Mouse (Mus musculus): ENCODE results near the gene Glt1d1. TPM values are rescaled to one million over a fixed set of nuclear protein-coding genes. Genes with fewer than 3 reads are reported as not detected.

Glt1d1 gene
- polyA plus RNA-seq, 1 experiment = not detected

GRCm38 (mm10) chr5:127641185-127641958 is 9.3 kb downstream of the Glt1d1 start:
- TF ChIP-seq POLR2A (IDR thresholded peaks at IDR 0.05; ENCODE audit: borderline replicate concordance, low read depth, low read length) (no peak), CTCF (IDR thresholded peaks at IDR 0.05; ENCODE audit: low read depth, low read length) (no peak)
- no peak overlapping the region for H3K27ac ChIP-seq (ENCODE audit: insufficient read depth, low read depth, low read length)
- no peaks in the 10 kb centered on the region for H3K4me1 ChIP-seq (ENCODE audit: control insufficient read depth, insufficient read depth, low read length)
- no peak overlapping the region for H3K4me3 ChIP-seq (ENCODE audit: insufficient read depth, low read length)

- TF ChIP-seq POLR2A (IDR thresholded peaks at IDR 0.05; ENCODE audit: borderline replicate concordance, low read depth, low read length) (no peak), CTCF (IDR thresholded peaks at IDR 0.05; ENCODE audit: low read depth, low read length) (no peak)
- Histone ChIP-seq H3K27ac (ENCODE audit: insufficient read depth, low read depth, low read length) (no peak overlapping the region), H3K4me3 (ENCODE audit: insufficient read depth, low read length) (no peak overlapping the region), H3K4me1 (ENCODE audit: control insufficient read depth, insufficient read depth, low read length) (no peaks in the 10 kb centered on the region)
Measured at GRCm38 (mm10) chr5:127648046-127648445, 16.0 kb downstream of the Glt1d1 start.

GRCm38 (mm10) chr5:127649077-127649476 is 17.0 kb downstream of the Glt1d1 start:
- TF ChIP-seq POLR2A (IDR thresholded peaks at IDR 0.05; ENCODE audit: borderline replicate concordance, low read depth, low read length) (no peak), CTCF (IDR thresholded peaks at IDR 0.05; ENCODE audit: low read depth, low read length) (0 out of 2 replicates have a peak, but pooled peaks have one; percentile 13)
- no peak overlapping the region for H3K4me3 ChIP-seq (ENCODE audit: insufficient read depth, low read length)
- no peak overlapping the region for H3K27ac ChIP-seq (ENCODE audit: insufficient read depth, low read depth, low read length)
- no peaks in the 10 kb centered on the region for H3K4me1 ChIP-seq (ENCODE audit: control insufficient read depth, insufficient read depth, low read length)

- Histone ChIP-seq H3K4me3 (ENCODE audit: insufficient read depth, low read length) (no peak overlapping the region), H3K4me1 (ENCODE audit: control insufficient read depth, insufficient read depth, low read length) (no peaks in the 10 kb centered on the region), H3K27ac (ENCODE audit: insufficient read depth, low read depth, low read length) (no peak overlapping the region)
- TF ChIP-seq POLR2A (IDR thresholded peaks at IDR 0.05; ENCODE audit: borderline replicate concordance, low read depth, low read length) (no peak), CTCF (IDR thresholded peaks at IDR 0.05; ENCODE audit: low read depth, low read length) (no peak)
Measured at GRCm38 (mm10) chr5:127658257-127658656, 26.2 kb downstream of the Glt1d1 start.

GRCm38 (mm10) chr5:127659312-127659711 is 27.2 kb downstream of the Glt1d1 start:
- no peak overlapping the region for H3K4me3 ChIP-seq (ENCODE audit: insufficient read depth, low read length)
- H3K4me1 ChIP-seq (ENCODE audit: control insufficient read depth, insufficient read depth, low read length) = no peaks in the 10 kb centered on the region
- H3K27ac ChIP-seq (ENCODE audit: insufficient read depth, low read depth, low read length) = no peak overlapping the region
- no peak for TF ChIP-seq CTCF (IDR thresholded peaks at IDR 0.05; ENCODE audit: low read depth, low read length)
- no peak for TF ChIP-seq POLR2A (IDR thresholded peaks at IDR 0.05; ENCODE audit: borderline replicate concordance, low read depth, low read length)

- no peak overlapping the region for H3K4me3 ChIP-seq (ENCODE audit: insufficient read depth, low read length)
- H3K27ac ChIP-seq (ENCODE audit: insufficient read depth, low read depth, low read length) = no peak overlapping the region
- H3K4me1 ChIP-seq (ENCODE audit: control insufficient read depth, insufficient read depth, low read length) = no peaks in the 10 kb centered on the region
- TF ChIP-seq CTCF (IDR thresholded peaks at IDR 0.05; ENCODE audit: low read depth, low read length) = no peak
- TF ChIP-seq POLR2A (IDR thresholded peaks at IDR 0.05; ENCODE audit: borderline replicate concordance, low read depth, low read length) = no peak
Measured at GRCm38 (mm10) chr5:127660267-127660666, 28.2 kb downstream of the Glt1d1 start.

- Histone ChIP-seq H3K27ac (ENCODE audit: insufficient read depth, low read depth, low read length) (no peak overlapping the region), H3K4me3 (ENCODE audit: insufficient read depth, low read length) (no peak overlapping the region), H3K4me1 (ENCODE audit: control insufficient read depth, insufficient read depth, low read length) (no peaks in the 10 kb centered on the region)
- no peak for TF ChIP-seq POLR2A (IDR thresholded peaks at IDR 0.05; ENCODE audit: borderline replicate concordance, low read depth, low read length)
- no peak for TF ChIP-seq CTCF (IDR thresholded peaks at IDR 0.05; ENCODE audit: low read depth, low read length)
Measured at GRCm38 (mm10) chr5:127660979-127661378, 28.9 kb downstream of the Glt1d1 start.

- H3K4me3 ChIP-seq (ENCODE audit: insufficient read depth, low read length) = no peak overlapping the region
- H3K4me1 ChIP-seq (ENCODE audit: control insufficient read depth, insufficient read depth, low read length) = no peaks in the 10 kb centered on the region
- H3K27ac ChIP-seq (ENCODE audit: insufficient read depth, low read depth, low read length) = no peak overlapping the region
- TF ChIP-seq CTCF (IDR thresholded peaks at IDR 0.05; ENCODE audit: low read depth, low read length) = no peak
- TF ChIP-seq POLR2A (IDR thresholded peaks at IDR 0.05; ENCODE audit: borderline replicate concordance, low read depth, low read length) = no peak
Measured at GRCm38 (mm10) chr5:127673913-127674312, 41.9 kb downstream of the Glt1d1 start.

GRCm38 (mm10) chr5:127677561-127677960 is 45.5 kb downstream of the Glt1d1 start:
- Histone ChIP-seq H3K27ac (ENCODE audit: insufficient read depth, low read depth, low read length) (no peak overlapping the region), H3K4me1 (ENCODE audit: control insufficient read depth, insufficient read depth, low read length) (no peaks in the 10 kb centered on the region), H3K4me3 (ENCODE audit: insufficient read depth, low read length) (no peak overlapping the region)
- no peak for TF ChIP-seq POLR2A (IDR thresholded peaks at IDR 0.05; ENCODE audit: borderline replicate concordance, low read depth, low read length)
- TF ChIP-seq CTCF (IDR thresholded peaks at IDR 0.05; ENCODE audit: low read depth, low read length) = no peak

GRCm38 (mm10) chr5:127678501-127678900 is 46.4 kb downstream of the Glt1d1 start:
- no peak overlapping the region for H3K4me3 ChIP-seq (ENCODE audit: insufficient read depth, low read length)
- no peak for TF ChIP-seq POLR2A (IDR thresholded peaks at IDR 0.05; ENCODE audit: borderline replicate concordance, low read depth, low read length)
- no peak for TF ChIP-seq CTCF (IDR thresholded peaks at IDR 0.05; ENCODE audit: low read depth, low read length)
- H3K27ac ChIP-seq (ENCODE audit: insufficient read depth, low read depth, low read length) = no peak overlapping the region
- no peaks in the 10 kb centered on the region for H3K4me1 ChIP-seq (ENCODE audit: control insufficient read depth, insufficient read depth, low read length)

Data from bone marrow macrophage, adult 2 months (primary cell).